Mouse (Mus musculus): Measurements from ENCODE around the gene 3830417A13Rik. TPM values are rescaled to one million over a fixed set of nuclear protein-coding genes. Genes with fewer than 3 reads are reported as not detected.

The 3830417A13Rik gene
- not detected for total RNA-seq (2021)
- long read RNA-seq: 0 reads

DNA sequence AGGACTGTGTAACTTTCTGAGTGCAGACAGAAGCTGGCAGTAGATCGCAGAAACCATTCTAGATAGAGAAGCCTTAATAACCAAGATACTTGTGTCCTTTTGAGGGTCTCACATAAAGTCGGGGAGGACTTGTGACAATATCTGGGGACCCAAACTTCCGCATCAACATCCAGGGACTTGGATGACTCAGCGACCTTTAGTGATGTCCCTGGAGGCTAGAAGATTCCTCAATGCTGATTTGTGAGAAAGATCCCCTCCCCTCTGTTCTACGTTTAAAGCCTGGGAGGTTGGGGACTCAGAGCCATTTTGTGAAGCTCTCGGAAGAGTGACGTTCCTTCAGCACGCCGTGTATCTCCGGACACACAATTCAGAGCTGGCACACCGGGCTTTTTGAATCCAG lies at the start of gene 3830417A13Rik:
TSS of gene 3830417A13Rik (plus strand) at position 301 of the 400 bp plus-strand sequence.
- no peak for DNase-seq (ENCODE audit: low spot score in 2 of 2)

- no peak for DNase-seq (ENCODE audit: low spot score in 2 of 2)
These were observed 21.2 kb upstream of the 3830417A13Rik start, which contains the start of gene Gm6760 for GRCm38 (mm10) chrX:64152098-64152497. Gene Gm6760 (minus strand): TSS chrX:64152198.

DNA sequence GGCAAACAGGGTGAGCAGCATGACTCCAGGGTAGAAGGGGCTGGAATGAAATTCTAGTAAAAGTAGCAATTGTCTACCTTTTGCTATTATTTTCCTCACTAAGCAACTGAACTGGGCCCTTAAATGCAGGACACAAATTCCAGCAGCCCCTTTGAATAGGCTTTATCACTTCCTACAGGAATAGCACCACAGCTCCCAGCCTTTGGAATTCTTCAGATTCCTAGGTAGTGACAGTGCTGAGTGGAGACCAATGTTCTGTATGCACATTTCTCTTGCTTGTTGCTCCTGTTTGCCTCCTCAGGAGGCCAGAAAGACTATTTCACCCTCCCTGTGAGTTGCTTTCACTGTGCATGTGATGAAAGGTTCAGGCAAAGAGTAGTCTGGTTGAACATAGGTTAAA lies 7.9 kb downstream of the 3830417A13Rik start:
- DNase-seq (ENCODE audit: low spot score in 2 of 2): no peak

Other genes starting within 250 kb of the 3830417A13Rik start
- gene Gm6760, start 21.4 kb upstream of the 3830417A13Rik start, total RNA-seq (2021): not detected
- 10 to 100 TPM; 31.2 to 32.4 TPM for gene Slitrk4, start 103.4 kb downstream of the 3830417A13Rik start, total RNA-seq (2021)